Mouse (Mus musculus) cerebellum, postnatal 36 days (tissue): Measurements from ENCODE around the gene Phactr2.
A peak's percentile ranks its signal among the peaks of the same experiment; 100 is the strongest.

Experiments used
- DNase-seq, 2 experiments: peaks; one replicate each; pipeline ENCODE4 v3.0.0; 2021 to 2022; ENCODE audit warnings: mixed read lengths in 2 of 2

Gene Phactr2

DNA sequence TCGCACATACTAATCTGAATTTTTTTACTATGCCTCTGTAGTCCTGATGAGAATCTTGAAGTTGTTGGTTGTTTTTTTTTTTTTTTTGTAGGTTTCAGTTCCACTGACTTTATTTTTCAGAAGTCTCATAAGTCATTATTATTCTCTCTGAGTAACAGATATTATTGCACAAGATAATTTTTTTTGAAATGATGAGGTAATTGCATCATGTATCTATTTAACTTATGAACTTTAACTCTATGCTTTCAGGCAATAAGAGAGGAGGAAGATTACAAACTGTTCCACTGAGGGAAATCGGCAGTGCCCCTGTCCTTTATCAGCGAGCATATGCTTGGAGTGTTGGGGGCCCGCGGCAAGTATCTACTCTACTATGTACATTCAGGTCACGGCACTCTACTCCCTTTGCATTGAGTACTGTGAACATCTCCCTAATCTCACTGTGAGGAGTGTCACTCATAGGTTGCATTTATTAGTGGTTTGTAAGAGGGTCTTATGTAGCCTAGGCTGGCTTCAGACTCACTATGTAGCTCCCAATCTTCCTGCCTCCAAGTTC lies 272.4 kb downstream of the Phactr2 start:
- no peak for DNase-seq

DNA sequence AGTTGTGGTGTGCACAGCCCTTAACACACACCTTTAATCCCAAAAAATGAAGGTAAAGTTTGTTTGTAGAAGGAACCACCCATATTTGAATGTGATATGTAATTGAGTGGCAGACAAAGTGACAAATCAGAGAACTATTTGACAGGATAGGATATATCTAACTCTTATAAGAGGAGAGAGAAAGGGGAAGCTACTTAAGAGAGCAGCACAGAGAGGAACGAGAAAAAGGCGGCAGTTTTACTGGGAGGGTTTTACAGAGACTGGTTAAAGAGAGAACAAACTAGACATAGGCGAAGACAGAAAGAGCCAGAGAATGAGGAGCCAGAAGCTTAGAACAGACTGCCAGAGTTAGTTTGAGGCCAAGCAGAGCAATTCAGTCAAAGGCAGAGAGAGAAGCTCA lies 273.4 kb downstream of the Phactr2 start:
- DNase-seq, result no peak

DNA sequence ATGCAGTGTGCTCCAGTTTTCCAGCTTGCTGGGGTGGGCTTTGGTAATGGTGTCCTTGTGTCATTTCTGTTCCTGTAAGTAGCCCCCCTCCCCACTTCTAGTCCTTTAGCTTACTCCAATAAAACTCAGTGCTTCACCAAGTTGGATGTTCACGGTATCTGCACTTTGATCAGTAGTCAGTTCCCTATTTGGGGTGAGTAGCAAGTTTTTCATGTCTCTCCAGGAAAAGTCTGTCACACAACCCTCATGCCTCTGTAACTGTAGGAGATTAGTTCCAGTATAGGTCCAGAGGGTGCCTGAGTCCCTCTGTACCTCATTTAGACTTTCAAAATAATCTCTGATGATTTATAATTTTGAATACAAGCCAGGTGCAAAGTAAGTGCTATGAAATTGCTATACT lies 275.0 kb downstream of the Phactr2 start:
- no peak for DNase-seq

DNA sequence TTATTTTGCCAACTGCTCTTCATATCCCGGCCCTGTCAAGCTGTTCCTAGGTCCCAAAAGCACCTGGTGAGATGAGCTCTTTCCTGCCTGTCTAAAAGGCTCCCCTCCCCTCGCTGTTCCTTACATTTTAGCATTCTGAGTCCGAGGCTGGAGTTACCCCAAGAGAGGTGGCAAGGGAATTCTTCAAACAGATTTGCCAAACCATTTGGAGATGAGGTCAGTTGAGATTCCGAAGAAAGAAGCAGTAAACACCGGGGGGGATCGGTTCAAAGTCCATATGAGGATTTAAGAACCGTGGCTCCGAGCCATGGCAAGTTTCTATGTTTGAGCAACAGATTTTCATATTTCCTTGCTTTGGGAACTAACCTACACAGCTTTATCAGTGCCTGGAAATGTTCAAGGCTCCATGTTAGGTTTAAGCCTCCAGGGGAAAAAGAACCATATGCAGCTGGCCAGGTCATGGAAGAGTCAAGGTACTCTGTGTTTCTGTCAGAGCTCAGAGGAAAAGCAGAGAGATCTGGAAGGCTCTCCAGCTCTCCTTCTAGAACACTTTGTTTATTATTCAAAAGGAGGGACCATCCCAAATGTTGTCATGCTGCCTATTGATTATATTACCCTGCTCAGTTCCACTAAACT lies 277.2 kb downstream of the Phactr2 start:
- DNase-seq, result no peak

DNA sequence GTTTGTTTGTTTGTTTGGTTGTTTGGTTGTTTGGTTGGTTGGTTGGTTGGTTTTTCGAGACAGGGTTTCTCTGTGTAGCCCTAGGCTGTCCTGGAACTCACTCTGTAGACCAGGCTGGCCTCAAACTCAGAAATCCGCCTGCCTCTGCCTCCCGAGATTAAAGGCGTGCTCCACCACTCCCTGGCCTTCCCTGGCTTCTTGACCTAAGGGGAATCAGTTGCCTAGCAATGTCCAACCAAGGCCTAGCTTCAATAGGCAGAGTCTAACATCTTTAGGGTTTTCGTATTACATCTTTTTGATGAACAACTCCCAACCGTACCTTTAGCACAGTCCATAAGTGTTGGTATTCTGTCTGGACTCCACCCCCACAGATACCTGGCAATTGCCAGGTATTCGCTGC lies 280.7 kb downstream of the Phactr2 start:
- DNase-seq, result peak in 1 of 2 experiments; percentile 8

DNA sequence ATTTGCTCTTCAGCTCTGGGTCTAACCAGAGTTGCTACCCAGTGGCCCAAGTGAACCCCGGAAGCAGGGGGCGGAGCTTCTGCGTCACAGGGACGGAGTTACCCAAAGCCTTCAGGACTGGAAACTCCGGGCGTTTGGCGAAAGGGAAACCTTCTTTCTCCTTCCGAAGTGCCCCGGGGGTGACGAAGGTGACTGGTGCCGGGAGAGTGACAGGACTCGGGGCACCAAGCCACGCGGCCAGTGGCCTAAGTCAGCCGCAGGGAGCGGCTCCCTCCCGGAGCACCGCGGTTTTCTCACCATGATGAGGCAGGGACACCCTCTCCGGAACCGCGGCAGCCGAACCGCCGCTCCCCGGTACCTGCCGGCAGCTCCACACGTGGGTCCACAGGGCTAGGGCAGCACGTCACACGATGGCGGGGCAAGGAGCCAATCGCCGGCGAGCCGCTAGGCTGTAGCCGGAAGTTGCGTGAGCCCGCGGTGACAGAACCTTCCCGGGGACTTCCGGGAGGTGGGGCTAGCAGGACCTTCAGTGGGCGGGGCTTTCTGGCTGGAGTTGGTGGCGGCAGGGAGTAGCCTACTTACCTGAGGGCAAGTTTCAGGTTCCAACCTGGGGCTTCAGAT lies 281.4 kb downstream of the Phactr2 start, which contains the start of gene Ltv1:
TSS of gene Ltv1 (minus strand) at position 438 of the 621 bp plus-strand sequence.
- DNase-seq, result peak; percentile 96 to 97

DNA sequence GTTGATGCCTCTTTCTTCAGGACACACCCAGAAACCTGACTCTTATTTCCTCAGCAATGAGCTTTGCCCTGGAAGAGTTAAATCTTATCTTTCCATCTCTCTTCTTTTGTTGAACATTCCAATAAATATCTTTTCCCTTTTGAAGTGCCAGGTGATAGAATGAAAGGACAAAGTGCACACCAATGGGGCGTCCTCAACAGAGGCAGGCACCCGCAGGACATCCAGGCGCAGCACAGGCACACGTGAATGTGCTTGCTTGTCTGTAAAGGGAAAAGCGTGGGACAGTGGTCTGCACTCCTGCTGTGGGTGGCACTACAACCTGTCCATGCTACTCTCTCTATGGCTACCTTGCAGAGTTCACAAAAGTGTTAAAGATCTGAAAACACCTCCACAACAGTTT lies 284.3 kb downstream of the Phactr2 start:
- no peak for DNase-seq

DNA sequence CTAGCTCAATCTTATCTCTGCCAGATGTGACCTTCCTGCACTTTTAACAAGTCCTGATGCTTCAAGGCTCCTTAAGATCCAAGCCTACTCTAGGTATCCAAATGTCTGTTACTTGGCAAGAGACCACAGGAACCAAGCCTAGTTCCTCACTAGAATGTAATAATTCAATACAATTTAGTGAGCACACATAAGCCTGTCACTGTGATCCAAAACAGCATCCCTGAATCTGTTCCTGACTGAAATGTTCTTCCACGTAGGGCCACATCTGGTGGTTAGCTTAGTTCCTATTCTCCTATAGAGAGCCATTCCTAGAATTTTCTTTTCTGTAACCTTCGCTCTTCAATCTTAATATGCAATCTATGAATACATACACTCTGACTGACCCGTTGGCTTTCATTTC lies 287.5 kb downstream of the Phactr2 start:
- no peak for DNase-seq

DNA sequence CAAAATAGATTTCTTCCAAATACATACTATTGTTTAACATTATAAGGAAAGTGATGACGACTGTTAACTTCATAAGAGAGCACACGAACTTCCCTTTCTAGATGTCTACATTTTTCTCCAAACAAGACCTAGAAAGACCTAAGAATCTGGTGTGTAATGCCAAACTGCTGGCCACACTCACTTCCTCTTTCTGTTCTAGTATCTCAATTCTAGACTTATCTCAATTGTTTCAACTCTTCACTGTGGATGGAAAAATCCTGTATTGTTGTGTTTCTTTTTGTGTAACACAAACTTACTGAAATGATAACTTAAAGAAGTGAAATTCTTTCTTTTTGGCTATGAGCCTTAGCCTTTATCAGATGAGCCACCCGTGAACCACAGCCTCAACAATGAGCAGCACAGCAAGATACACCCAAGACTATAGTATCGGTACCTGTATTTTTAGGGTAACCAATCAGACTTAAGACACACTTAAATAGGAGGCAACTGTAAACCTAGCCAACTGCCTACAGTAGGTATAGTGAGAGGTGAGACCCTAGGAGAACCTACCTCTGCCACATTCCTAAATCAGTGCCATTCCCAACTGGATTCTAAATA lies 289.9 kb downstream of the Phactr2 start:
- no peak for DNase-seq

DNA sequence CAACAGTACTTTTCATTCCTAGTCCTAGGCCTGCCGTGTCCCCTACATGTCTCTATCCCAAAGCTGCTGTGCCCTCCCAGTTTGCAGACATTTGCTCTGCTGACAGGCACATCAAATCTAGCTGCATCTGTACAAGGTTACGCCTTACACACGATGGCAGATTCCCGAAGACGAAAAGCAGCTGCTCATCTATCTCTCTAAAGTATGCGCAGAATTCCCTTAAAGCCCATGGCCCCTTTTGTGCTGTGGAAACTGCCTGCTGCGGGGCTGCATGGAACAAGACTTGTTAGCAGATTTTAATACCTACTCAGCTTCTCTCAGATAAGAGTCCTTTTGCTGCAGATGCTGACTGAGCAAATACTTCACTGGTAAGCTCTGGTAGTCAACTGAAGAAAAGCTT lies 294.0 kb downstream of the Phactr2 start:
- DNase-seq, result no peak

DNA sequence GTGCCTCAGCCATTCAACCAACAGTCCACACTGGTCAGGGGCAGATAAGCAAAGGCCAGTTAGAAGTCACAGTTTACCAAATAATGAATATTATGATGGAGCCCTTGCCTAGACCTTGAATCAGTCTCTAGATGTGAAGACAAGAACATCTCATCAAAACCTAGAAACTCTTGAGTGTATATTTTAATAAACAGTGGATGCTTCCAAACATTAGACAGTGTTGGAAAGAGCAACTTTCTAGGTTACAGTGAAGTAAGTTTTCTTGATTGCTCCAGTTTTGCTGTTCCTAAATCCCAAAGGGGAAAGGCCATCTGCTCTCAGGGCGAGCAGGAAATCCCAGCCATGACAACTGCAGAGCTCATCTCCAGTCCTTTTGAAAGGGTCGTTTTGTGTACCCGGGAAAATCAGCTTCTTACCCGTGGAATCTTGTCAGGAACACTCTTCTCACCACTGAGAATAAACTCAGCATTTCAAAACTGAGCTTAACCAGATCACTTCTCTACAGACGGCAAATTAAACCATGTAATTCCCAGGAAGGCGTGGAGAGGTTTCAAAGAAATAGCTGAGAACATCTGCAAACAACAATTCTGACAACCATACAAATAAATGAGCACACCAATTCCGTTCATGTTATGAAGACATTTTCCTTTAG lies 296.1 kb downstream of the Phactr2 start, which contains the start of gene Zc2hc1b:
TSS of gene Zc2hc1b (minus strand) at position 51 of the 652 bp plus-strand sequence.
- no peak for DNase-seq

DNA sequence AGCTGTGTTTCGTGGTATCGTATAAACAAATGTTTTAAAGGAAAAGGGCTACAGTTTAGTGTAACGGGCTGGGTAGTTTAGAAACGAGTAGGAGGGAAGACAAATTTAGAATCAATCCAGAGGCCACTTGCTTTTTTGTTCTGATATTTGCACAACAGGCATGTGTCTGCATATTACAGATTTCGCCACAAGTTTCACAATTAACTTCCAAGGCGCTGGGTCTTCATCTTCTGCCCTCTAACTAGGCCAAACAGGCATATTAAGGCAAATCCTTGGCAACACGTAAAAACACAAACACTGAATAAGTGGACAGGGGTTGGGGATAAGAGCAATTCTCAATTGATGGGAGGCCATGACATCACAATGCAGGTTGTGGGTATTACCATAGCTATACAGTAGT lies 298.3 kb downstream of the Phactr2 start:
- no peak for DNase-seq

DNA sequence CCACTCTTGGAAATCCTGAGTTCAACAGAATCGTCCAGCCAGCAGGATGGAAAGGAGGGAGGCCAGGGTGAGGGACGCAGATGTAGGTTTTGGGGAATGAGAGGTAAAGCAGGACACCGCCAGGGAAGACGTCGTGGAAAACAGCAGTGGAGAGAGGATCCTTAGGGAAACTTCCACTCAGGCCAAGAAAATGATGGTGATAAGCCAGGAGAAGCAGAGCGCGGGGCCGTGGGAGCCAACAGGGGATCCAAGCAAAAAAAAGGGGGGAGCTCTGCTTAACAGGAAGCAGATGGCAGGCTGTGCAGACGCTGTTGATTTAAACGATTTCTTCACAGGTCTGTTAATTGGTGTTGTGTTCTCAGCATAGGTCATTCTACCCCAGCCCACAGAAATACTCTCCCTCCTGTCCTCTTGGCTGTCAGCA lies 301.4 kb downstream of the Phactr2 start:
- DNase-seq, result no peak

DNA sequence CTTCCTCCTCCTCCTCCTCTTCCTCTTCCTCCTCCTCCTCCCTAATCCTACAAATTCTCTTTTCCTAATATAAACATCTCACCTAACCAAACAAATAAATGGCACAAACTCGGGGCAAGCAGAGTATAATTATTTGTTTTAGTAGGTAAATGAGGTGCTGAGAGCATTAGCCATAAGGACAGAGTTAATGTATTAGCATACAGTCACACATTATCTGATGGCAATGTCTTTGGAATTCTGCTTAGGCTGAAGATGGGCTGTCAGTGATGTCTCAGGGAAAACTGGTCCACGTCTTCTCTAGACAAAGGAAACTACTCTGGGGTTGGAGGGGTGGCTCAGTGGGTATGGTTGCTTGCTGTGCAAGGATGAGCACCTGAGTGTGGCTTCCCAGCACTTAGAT lies 302.8 kb downstream of the Phactr2 start:
- DNase-seq, result no peak

DNA sequence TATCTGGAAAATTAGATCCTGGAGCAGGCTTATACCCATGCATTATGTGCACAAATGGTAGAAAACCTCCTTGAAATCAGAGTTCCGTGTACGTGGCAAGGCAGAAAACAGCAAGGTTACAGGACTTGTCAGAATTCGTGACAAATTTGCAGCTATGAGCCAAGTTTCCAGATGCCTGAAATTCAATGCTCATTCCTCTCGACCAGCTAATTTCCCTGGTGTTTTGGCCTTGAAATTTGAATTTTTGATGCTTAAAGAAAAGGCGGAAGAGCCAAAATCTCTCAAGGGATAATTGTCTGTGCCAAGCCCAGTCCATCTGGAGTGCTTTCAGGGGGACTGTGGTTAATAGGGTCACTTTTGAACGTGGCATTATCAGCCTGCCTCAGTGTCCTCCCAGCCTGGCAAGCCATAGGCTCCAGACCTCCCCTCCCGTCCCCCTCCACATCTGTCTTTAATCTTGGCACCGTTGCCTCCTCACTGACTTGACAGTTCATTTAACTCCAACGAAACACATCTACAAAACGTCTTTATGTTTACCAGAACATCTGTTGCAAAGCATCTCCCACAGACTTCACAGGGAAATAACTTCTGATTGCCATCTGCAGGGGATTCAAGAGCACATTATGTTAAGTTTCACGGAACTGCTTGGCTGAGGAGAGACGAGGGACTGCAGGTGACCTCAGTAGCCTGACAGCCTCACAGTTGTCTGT lies 303.3 kb downstream of the Phactr2 start:
- no peak for DNase-seq

DNA sequence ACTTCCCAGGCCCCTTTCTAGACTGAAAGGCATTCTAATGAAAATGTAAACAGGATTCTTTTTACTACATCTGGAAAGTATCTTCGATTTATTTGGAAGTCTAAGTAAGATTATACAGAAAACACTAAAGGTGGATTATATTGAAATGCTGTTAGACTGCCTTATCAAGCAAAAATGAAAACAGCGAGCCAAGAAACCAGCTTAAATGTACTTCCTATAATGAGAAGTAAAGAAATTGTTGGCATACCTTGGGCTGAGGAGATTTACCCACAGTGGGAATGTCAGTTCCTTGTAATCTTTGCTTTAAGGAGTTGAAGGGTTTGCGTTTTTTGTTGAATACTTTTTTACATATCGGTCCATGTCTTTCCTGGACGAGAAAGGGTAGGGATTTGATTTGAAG lies 305.8 kb downstream of the Phactr2 start:
- no peak for DNase-seq

DNA sequence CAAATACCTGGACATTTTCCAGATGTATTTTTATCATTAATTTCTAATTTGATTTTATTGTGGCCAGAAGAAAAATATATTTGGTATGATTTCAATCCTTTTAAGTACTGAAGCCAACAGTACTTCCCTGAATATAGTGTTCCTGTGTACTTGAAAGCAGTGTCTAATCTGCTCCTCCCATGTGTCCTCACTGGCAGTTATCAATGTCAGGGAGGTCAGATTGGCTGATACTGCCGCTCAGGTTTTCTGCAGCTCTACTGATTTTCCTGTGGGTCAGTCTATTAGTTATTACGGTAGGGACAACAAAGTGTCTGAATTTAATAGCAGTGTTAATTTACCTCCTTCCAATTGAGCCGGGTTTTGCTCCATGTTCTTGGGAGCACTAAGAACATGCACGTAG lies 312.2 kb downstream of the Phactr2 start:
- DNase-seq, result no peak

DNA sequence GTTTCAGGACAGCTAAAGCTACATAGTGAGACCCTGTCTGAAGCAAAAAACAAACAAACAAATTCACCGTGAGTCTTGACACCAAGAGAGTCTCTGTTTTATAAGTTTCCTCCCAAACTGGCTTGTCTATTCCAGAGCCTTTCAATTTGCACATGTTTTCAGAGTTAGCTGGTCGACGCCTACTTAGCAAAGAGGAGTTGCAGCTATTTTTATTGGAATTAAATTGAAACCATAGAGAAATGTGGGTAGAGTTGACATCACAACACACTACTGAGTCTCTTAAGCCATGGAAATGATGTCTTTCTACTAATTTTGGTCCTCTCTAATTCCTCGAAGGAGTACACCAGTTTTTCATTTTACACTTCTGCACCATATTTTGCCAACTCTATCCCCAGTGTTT lies 313.3 kb downstream of the Phactr2 start:
- no peak for DNase-seq
